Mouse (Mus musculus): ENCODE data around the gene Olfr204. TPM values are rescaled to one million over a fixed set of nuclear protein-coding genes. Genes with fewer than 3 reads are reported as not detected.
"Not testable (repeated sequence)": the region's sequence is repeated elsewhere in the genome, so short reads cannot be mapped to it uniquely, and the experiment has no call there.

The Olfr204 gene
- total RNA-seq (2015; ENCODE audit: low replicate concordance) = not detected in 2 replicates
- not detected in 2 replicates for total RNA-seq (2017; ENCODE audit: low replicate concordance)

GRCm38 (mm10) chr16:59318148-59318547, at the start of gene Olfr204:
Gene Olfr204 (minus strand): TSS chr16:59318248.
- no peak for ATAC-seq (replicated peaks; ENCODE audit: low FRiP score, poor library complexity, severe bottlenecking)

GRCm38 (mm10) chr16:59363893-59364292, 45.8 kb upstream of the Olfr204 start, which contains the start of gene Olfr209:
Gene Olfr209 (minus strand): TSS chr16:59363993.
- no peak for ATAC-seq (replicated peaks; ENCODE audit: low FRiP score, poor library complexity, severe bottlenecking)

- ATAC-seq (replicated peaks; ENCODE audit: low FRiP score, poor library complexity, severe bottlenecking) = no peak
These were observed 31.1 kb upstream of the Olfr204 start, which contains the start of gene Olfr206 for GRCm38 (mm10) chr16:59349146-59349545. Gene Olfr206 (minus strand): TSS chr16:59349246.

GRCm38 (mm10) chr16:59331038-59331437, 13.0 kb upstream of the Olfr204 start, which contains the start of gene Olfr205:
Gene Olfr205 (minus strand): TSS chr16:59331138.
- no peak for ATAC-seq (replicated peaks; ENCODE audit: low FRiP score, poor library complexity, severe bottlenecking)

GRCm38 (mm10) chr16:59323262-59323661, 5.2 kb upstream of the Olfr204 start:
- ATAC-seq (replicated peaks; ENCODE audit: low FRiP score, poor library complexity, severe bottlenecking) = not testable (repeated sequence)

- ATAC-seq (replicated peaks; ENCODE audit: low FRiP score, poor library complexity, severe bottlenecking) = no peak
These were observed 19.5 kb downstream of the Olfr204 start, which contains the start of gene Olfr203 for GRCm38 (mm10) chr16:59298581-59298980. Gene Olfr203 (plus strand): TSS chr16:59298881.

- ATAC-seq (replicated peaks; ENCODE audit: low FRiP score, poor library complexity, severe bottlenecking) = not testable (repeated sequence)
These were observed 30.5 kb downstream of the Olfr204 start for GRCm38 (mm10) chr16:59287576-59287975.

- ATAC-seq (replicated peaks; ENCODE audit: low FRiP score, poor library complexity, severe bottlenecking) = no peak
These were observed 31.4 kb downstream of the Olfr204 start, which contains the start of gene Olfr202 for GRCm38 (mm10) chr16:59286693-59287092. Gene Olfr202 (minus strand): TSS chr16:59286793.

GRCm38 (mm10) chr16:59283476-59283875, 34.6 kb downstream of the Olfr204 start:
- no peak for ATAC-seq (replicated peaks; ENCODE audit: low FRiP score, poor library complexity, severe bottlenecking)

GRCm38 (mm10) chr16:59280542-59280941, 37.5 kb downstream of the Olfr204 start:
- no peak for ATAC-seq (replicated peaks; ENCODE audit: low FRiP score, poor library complexity, severe bottlenecking)

- ATAC-seq (replicated peaks; ENCODE audit: low FRiP score, poor library complexity, severe bottlenecking) = not testable (repeated sequence)
These were observed 45.5 kb downstream of the Olfr204 start, which contains the start of gene Olfr201 for GRCm38 (mm10) chr16:59272532-59272931. Gene Olfr201 (minus strand): TSS chr16:59272632.

- not testable (repeated sequence) for ATAC-seq (replicated peaks; ENCODE audit: low FRiP score, poor library complexity, severe bottlenecking)
These were observed 49.0 kb downstream of the Olfr204 start for GRCm38 (mm10) chr16:59269097-59269496.

Other genes starting within 250 kb of the Olfr204 start
- not detected in 2 replicates for gene Olfr190, start 240.2 kb downstream of the Olfr204 start, total RNA-seq (2015; ENCODE audit: low replicate concordance)
- under 0.01 TPM in 1 of 2 replicates, not detected in the other for gene Olfr190, start 240.2 kb downstream of the Olfr204 start, total RNA-seq (2017; ENCODE audit: low replicate concordance)
- gene Olfr191, start 228.4 kb downstream of the Olfr204 start, total RNA-seq (2015; ENCODE audit: low replicate concordance) = not detected in 2 replicates
- not detected in 2 replicates for gene Olfr191, start 228.4 kb downstream of the Olfr204 start, total RNA-seq (2017; ENCODE audit: low replicate concordance)
- gene Olfr193, start 206.4 kb downstream of the Olfr204 start, total RNA-seq (2015; ENCODE audit: low replicate concordance) = not detected in 2 replicates
- not detected in 2 replicates for gene Olfr193, start 206.4 kb downstream of the Olfr204 start, total RNA-seq (2017; ENCODE audit: low replicate concordance)
- not detected in 2 replicates for gene Olfr194, start 197.2 kb downstream of the Olfr204 start, total RNA-seq (2015; ENCODE audit: low replicate concordance)
- gene Olfr194, start 197.2 kb downstream of the Olfr204 start, total RNA-seq (2017; ENCODE audit: low replicate concordance) = not detected in 2 replicates
- not detected in 2 replicates for gene Olfr195, start 171.2 kb downstream of the Olfr204 start, total RNA-seq (2015; ENCODE audit: low replicate concordance)
- not detected in 2 replicates for gene Olfr195, start 171.2 kb downstream of the Olfr204 start, total RNA-seq (2017; ENCODE audit: low replicate concordance)
- not detected in 2 replicates for gene Olfr196, start 147.8 kb downstream of the Olfr204 start, total RNA-seq (2015; ENCODE audit: low replicate concordance)
- 0.28 TPM in 1 of 2 replicates, not detected in the other for gene Olfr196, start 147.8 kb downstream of the Olfr204 start, total RNA-seq (2017; ENCODE audit: low replicate concordance)
- gene Olfr198, start 114.7 kb downstream of the Olfr204 start, total RNA-seq (2015; ENCODE audit: low replicate concordance) = not detected in 2 replicates
- not detected in 2 replicates for gene Olfr198, start 114.7 kb downstream of the Olfr204 start, total RNA-seq (2017; ENCODE audit: low replicate concordance)
- gene Olfr199, start 98.5 kb downstream of the Olfr204 start, total RNA-seq (2015; ENCODE audit: low replicate concordance) = not detected in 2 replicates
- gene Olfr199, start 98.5 kb downstream of the Olfr204 start, total RNA-seq (2017; ENCODE audit: low replicate concordance) = not detected in 2 replicates
- not detected in 2 replicates for gene Olfr201, start 45.6 kb downstream of the Olfr204 start, total RNA-seq (2015; ENCODE audit: low replicate concordance)
- not detected in 2 replicates for gene Olfr201, start 45.6 kb downstream of the Olfr204 start, total RNA-seq (2017; ENCODE audit: low replicate concordance)
- gene Olfr202, start 31.5 kb downstream of the Olfr204 start, total RNA-seq (2015; ENCODE audit: low replicate concordance) = not detected in 2 replicates
- not detected in 2 replicates for gene Olfr202, start 31.5 kb downstream of the Olfr204 start, total RNA-seq (2017; ENCODE audit: low replicate concordance)
- not detected in 2 replicates for gene Olfr203, start 19.4 kb downstream of the Olfr204 start, total RNA-seq (2015; ENCODE audit: low replicate concordance)
- gene Olfr203, start 19.4 kb downstream of the Olfr204 start, total RNA-seq (2017; ENCODE audit: low replicate concordance) = not detected in 2 replicates
- not detected in 2 replicates for gene Olfr205, start 12.9 kb upstream of the Olfr204 start, total RNA-seq (2015; ENCODE audit: low replicate concordance)
- not detected in 2 replicates for gene Olfr205, start 12.9 kb upstream of the Olfr204 start, total RNA-seq (2017; ENCODE audit: low replicate concordance)
- not detected in 2 replicates for gene Olfr206, start 31.0 kb upstream of the Olfr204 start, total RNA-seq (2015; ENCODE audit: low replicate concordance)
- gene Olfr206, start 31.0 kb upstream of the Olfr204 start, total RNA-seq (2017; ENCODE audit: low replicate concordance) = not detected in 2 replicates
- gene Olfr209, start 45.7 kb upstream of the Olfr204 start, total RNA-seq (2015; ENCODE audit: low replicate concordance) = not detected in 2 replicates
- not detected in 2 replicates for gene Olfr209, start 45.7 kb upstream of the Olfr204 start, total RNA-seq (2017; ENCODE audit: low replicate concordance)
- gene Gabrr3, start 89.1 kb upstream of the Olfr204 start, total RNA-seq (2015; ENCODE audit: low replicate concordance) = not detected in 2 replicates
- gene Gabrr3, start 89.1 kb upstream of the Olfr204 start, total RNA-seq (2017; ENCODE audit: low replicate concordance) = not detected in 2 replicates
- gene Riox2, start 153.5 kb upstream of the Olfr204 start, total RNA-seq (2015; ENCODE audit: low replicate concordance) = 2.5 and 10.2 TPM in 2 replicates
- 8.6 and 12.8 TPM in 2 replicates for gene Riox2, start 153.5 kb upstream of the Olfr204 start, total RNA-seq (2017; ENCODE audit: low replicate concordance)

Measured in erythroblast, adult 5-6 weeks (primary cell).